Mouse (Mus musculus): ENCODE data around the gene Adig.

DNA sequence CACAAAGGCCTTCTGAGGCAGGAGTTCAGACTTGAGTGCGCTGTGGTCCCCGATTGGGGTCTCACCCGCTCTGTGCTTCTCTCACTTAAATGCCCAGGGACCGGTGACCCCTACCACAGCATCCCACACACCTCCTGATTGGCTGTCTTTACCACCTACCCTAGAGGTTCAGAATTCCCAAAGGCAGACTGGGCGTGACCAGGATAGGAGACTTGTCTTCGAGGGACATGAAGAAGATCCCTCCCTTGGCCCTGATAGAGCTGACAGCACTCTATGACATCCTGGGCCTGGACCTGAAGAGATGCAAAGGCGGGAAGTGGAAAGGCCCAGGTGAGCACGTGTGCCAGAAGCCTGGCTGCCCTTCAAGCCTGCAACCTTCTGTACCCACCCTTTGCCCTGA lies 32.1 kb downstream of the Adig start:
- TF ChIP-seq POLR2A (IDR thresholded peaks at IDR 0.05; ENCODE audit: extremely low read depth, insufficient read depth, low read length), result no peak
- no peak for TF ChIP-seq CTCF (IDR thresholded peaks at IDR 0.05; ENCODE audit: extremely low read depth, insufficient read depth, low read length)
